Mouse (Mus musculus) MEL (cell line): ENCODE data around the gene H2al1a. TPM values are rescaled to one million over a fixed set of nuclear protein-coding genes. Genes with fewer than 3 reads are reported as not detected.
"Not testable (repeated sequence)": the region's sequence is repeated elsewhere in the genome, so short reads cannot be mapped to it uniquely, and the experiment has no call there.

Experiments used
- DNase-seq: peaks from one replicate; pipeline ENCODE4 v3.0.0; 2011; ENCODE audit warnings: low read depth, low spot score
- H3K27ac ChIP-seq: 2 replicates; pipeline ENCODE4 v1.5.1; 2012; ENCODE audit warnings: low read depth, mild to moderate bottlenecking, control low read depth, low read length, moderate library complexity; ENCODE audit not compliant: control insufficient read depth
- H3K27me3 ChIP-seq, 2 experiments: fragments of 150-350 bp in 1 of 2; sonication (generic) in 1 of 2; 2 replicates each; pipeline ENCODE4 v1.6.1; 2012; ENCODE audit warnings: low read length in 2 of 2, mild to moderate bottlenecking in 2 of 2, improper control_type of control experiment in 1 of 2, moderate library complexity in 1 of 2; ENCODE audit not compliant: insufficient read depth in 2 of 2, control insufficient read depth in 1 of 2
- H3K36me3 ChIP-seq, 2 experiments: 2 replicates each; pipeline ENCODE4 v1.6.1; 2012 to 2014; ENCODE audit warnings: low read length in 2 of 2, improper control_type of control experiment in 1 of 2, inconsistent platforms in 1 of 2, mild to moderate bottlenecking in 1 of 2; ENCODE audit not compliant: insufficient read depth in 2 of 2, control insufficient read depth in 1 of 2
- H3K4me1 ChIP-seq, 2 experiments: fragments of 150-350 bp in 1 of 2; sonication (generic) in 1 of 2; 2 replicates each; pipeline ENCODE4 v1.6.1; 2012; ENCODE audit warnings: low read length in 2 of 2, improper control_type of control experiment in 1 of 2, mild to moderate bottlenecking in 1 of 2; ENCODE audit not compliant: insufficient read depth in 2 of 2, control insufficient read depth in 1 of 2
- H3K4me3 ChIP-seq, 2 experiments: fragments of 150-350 bp in 1 of 2; sonication (generic) in 1 of 2; 2 replicates each; pipeline ENCODE4 v1.5.1; 2012; ENCODE audit warnings: low read depth in 2 of 2, low read length in 2 of 2, mild to moderate bottlenecking in 2 of 2, moderate library complexity in 2 of 2, control low read depth in 1 of 2, improper control_type of control experiment in 1 of 2; ENCODE audit not compliant: control insufficient read depth in 1 of 2, insufficient read depth in 1 of 2
- H3K79me2 ChIP-seq: 2 replicates; pipeline ENCODE4 v1.6.1; 2012; ENCODE audit warnings: mild to moderate bottlenecking, low read length, moderate library complexity; ENCODE audit not compliant: control insufficient read depth, poor library complexity, insufficient read depth
- H3K9ac ChIP-seq: 2 replicates; pipeline ENCODE4 v1.6.1; 2012; ENCODE audit warnings: low read depth, mild to moderate bottlenecking, control low read depth, low read length, moderate library complexity; ENCODE audit not compliant: control insufficient read depth, poor library complexity, severe bottlenecking
- H3K9me3 ChIP-seq: fragments of 150-350 bp; sonication (generic); replicated peaks from 2 replicates; pipeline ENCODE4 v1.6.1; 2012; ENCODE audit warnings: mild to moderate bottlenecking, low read length, improper control_type of control experiment, moderate library complexity; ENCODE audit not compliant: insufficient read depth
- BHLHE40 ChIP-seq: IDR thresholded peaks from 2 replicates; pipeline ENCODE4 v1.6.1; 2012; ENCODE audit warnings: low read depth, mild to moderate bottlenecking, inconsistent platforms, low read length, improper control_type of control experiment, borderline replicate concordance
- CHD2 ChIP-seq: IDR thresholded peaks from 2 replicates; pipeline ENCODE4 v1.6.1; 2011; ENCODE audit warnings: low read length, improper control_type of control experiment
- CTCF ChIP-seq, 3 experiments: IDR thresholded peaks in 2 of 3; conservative IDR thresholded peaks in 1 of 3; 2 replicates each; pipeline ENCODE4 v1.5.1; 2011 to 2012; ENCODE audit warnings: low read length in 3 of 3, low read depth in 2 of 3, mild to moderate bottlenecking in 2 of 3, improper control_type of control experiment in 1 of 3, inconsistent platforms in 1 of 3, mixed read lengths in 1 of 3, moderate library complexity in 1 of 3; ENCODE audit not compliant: control insufficient read depth in 1 of 3, insufficient read depth in 1 of 3, poor library complexity in 1 of 3, severe bottlenecking in 1 of 3
- ELF1 ChIP-seq: IDR thresholded peaks from 2 replicates; pipeline ENCODE4 v1.6.1; 2014; ENCODE audit warnings: low read depth, mild to moderate bottlenecking, inconsistent platforms, low read length, improper control_type of control experiment, moderate library complexity
- ETS1 ChIP-seq: IDR thresholded peaks from 2 replicates; pipeline ENCODE4 v1.6.1; 2012; ENCODE audit warnings: low read depth, mild to moderate bottlenecking, inconsistent platforms, low read length, improper control_type of control experiment, moderate library complexity
- GATA1 ChIP-seq: IDR thresholded peaks from 2 replicates; pipeline ENCODE4 v1.6.1; 2011; ENCODE audit warnings: low read depth, low read length, improper control_type of control experiment
- HCFC1 ChIP-seq: IDR thresholded peaks from 2 replicates; pipeline ENCODE4 v1.6.1; 2012; ENCODE audit warnings: low read depth, mild to moderate bottlenecking, inconsistent platforms, low read length, improper control_type of control experiment, moderate library complexity
- KAT2A ChIP-seq: conservative IDR thresholded peaks from 2 replicates; pipeline ENCODE4 v1.6.1; 2012; ENCODE audit warnings: low read depth, low read length, improper control_type of control experiment, inconsistent platforms
- MAZ ChIP-seq: IDR thresholded peaks from 2 replicates; pipeline ENCODE4 v1.6.1; 2012; ENCODE audit warnings: low read depth, mild to moderate bottlenecking, inconsistent platforms, low read length, improper control_type of control experiment
- MEF2A ChIP-seq: IDR thresholded peaks from 2 replicates; pipeline ENCODE4 v1.6.1; 2014; ENCODE audit warnings: low read depth, mild to moderate bottlenecking, inconsistent platforms, low read length, improper control_type of control experiment; ENCODE audit not compliant: poor library complexity, insufficient replicate concordance, severe bottlenecking; ENCODE audit errors: extremely low read depth
- NELFE ChIP-seq: IDR thresholded peaks from 2 replicates; pipeline ENCODE4 v1.6.1; 2011; ENCODE audit warnings: low read depth, low read length, improper control_type of control experiment
- NRF1 ChIP-seq: IDR thresholded peaks from 2 replicates; pipeline ENCODE4 v1.6.1; 2014; ENCODE audit warnings: low read depth, mild to moderate bottlenecking, inconsistent platforms, low read length, improper control_type of control experiment, moderate library complexity; ENCODE audit not compliant: poor library complexity, insufficient read depth, severe bottlenecking
- POLR2A ChIP-seq, 2 experiments: IDR thresholded peaks; 2 replicates each; pipeline ENCODE4 v1.6.1; 2011 to 2012; ENCODE audit warnings: low read length in 2 of 2, mild to moderate bottlenecking in 2 of 2, control low read depth in 1 of 2, improper control_type of control experiment in 1 of 2, low read depth in 1 of 2, moderate library complexity in 1 of 2; ENCODE audit not compliant: control insufficient read depth in 1 of 2, insufficient read depth in 1 of 2, poor library complexity in 1 of 2
- RAD21 ChIP-seq: IDR thresholded peaks from 2 replicates; pipeline ENCODE4 v1.6.1; 2011; ENCODE audit warnings: mild to moderate bottlenecking, low read depth, low read length, improper control_type of control experiment
- RCOR1 ChIP-seq: IDR thresholded peaks from 2 replicates; pipeline ENCODE4 v1.6.1; 2012; ENCODE audit warnings: low read depth, mild to moderate bottlenecking, inconsistent platforms, low read length, improper control_type of control experiment
- SIN3A ChIP-seq: IDR thresholded peaks from 2 replicates; pipeline ENCODE4 v1.6.1; 2012; ENCODE audit warnings: low read length, improper control_type of control experiment, inconsistent platforms
- SMC3 ChIP-seq: IDR thresholded peaks from 2 replicates; pipeline ENCODE4 v1.6.1; 2011; ENCODE audit warnings: low read depth, low read length, improper control_type of control experiment
- TAL1 ChIP-seq: IDR thresholded peaks from 2 replicates; pipeline ENCODE4 v1.6.1; 2012; ENCODE audit warnings: mild to moderate bottlenecking, inconsistent platforms, low read length, moderate library complexity, mixed read lengths
- TBP ChIP-seq: IDR thresholded peaks from 2 replicates; pipeline ENCODE4 v1.8.0; 2011; ENCODE audit warnings: low read depth, low read length, improper control_type of control experiment
- TCF12 ChIP-seq: IDR thresholded peaks from 2 replicates; pipeline ENCODE4 v1.6.1; 2014; ENCODE audit warnings: low read depth, mild to moderate bottlenecking, inconsistent platforms, low read length, improper control_type of control experiment, moderate library complexity
- USF2 ChIP-seq, 2 experiments: IDR thresholded peaks; 2 replicates each; pipeline ENCODE4 v1.6.1; 2011 to 2012; ENCODE audit warnings: improper control_type of control experiment in 2 of 2, low read length in 2 of 2, borderline replicate concordance in 1 of 2, inconsistent platforms in 1 of 2, low read depth in 1 of 2, mild to moderate bottlenecking in 1 of 2; ENCODE audit not compliant: insufficient read depth in 1 of 2
- ZMIZ1 ChIP-seq: IDR thresholded peaks from 2 replicates; pipeline ENCODE4 v1.6.1; 2012; ENCODE audit warnings: low read depth, mild to moderate bottlenecking, inconsistent platforms, low read length, improper control_type of control experiment, moderate library complexity
- polyA plus RNA-seq, 2 experiments: library from polyadenylated mRNA; stranded (reverse) in 1 of 2; unstranded in 1 of 2; fragments of >175 nt in 1 of 2; fragments of >200 nt in 1 of 2; gene quantifications; 2 replicates each; pipeline versions ENCODE4 v1.2.1 to v1.2.4; 2012; ENCODE audit warnings: low replicate concordance in 2 of 2, low read depth in 1 of 2; ENCODE audit not compliant: insufficient read length in 2 of 2, insufficient read depth in 1 of 2, missing spikeins in 1 of 2
- total RNA-seq: library from RNA; depleted of rRNA; stranded (reverse); fragments of 300-350 nt; gene quantifications from 2 replicates; pipeline ENCODE4 v1.2.3, GENCODE M21; 2012

Gene H2al1a
- total and polyA plus RNA-seq, 3 experiments = not detected

- H3K79me2 ChIP-seq = no peaks in the 10 kb centered on the region
- no peak for TF ChIP-seq POLR2A (IDR thresholded peaks at IDR 0.05; ENCODE audit: control insufficient read depth in 1 of 2, insufficient read depth in 1 of 2, low read depth in 1 of 2, low read length in 2 of 2, poor library complexity in 1 of 2)
- no peak for TF ChIP-seq KAT2A
- no peak for TF ChIP-seq CTCF (IDR thresholded peaks at IDR 0.05 in 2 of 3, conservative IDR thresholded peaks at IDR 0.05 in 1 of 3; ENCODE audit: control insufficient read depth in 1 of 3, insufficient read depth in 1 of 3, low read depth in 2 of 3, low read length in 3 of 3, poor library complexity in 1 of 3, severe bottlenecking in 1 of 3)
- TF ChIP-seq MEF2A = no peak
- no peak for TF ChIP-seq ZMIZ1
- TF ChIP-seq USF2 (IDR thresholded peaks at IDR 0.05; ENCODE audit: borderline replicate concordance in 1 of 2, insufficient read depth in 1 of 2, low read depth in 1 of 2, low read length in 2 of 2) = no peak
- no peak for TF ChIP-seq RAD21
- no peak for TF ChIP-seq TAL1
- TF ChIP-seq ELF1 = no peak
- no peak for TF ChIP-seq NRF1
- no peak for TF ChIP-seq BHLHE40
- TF ChIP-seq MAZ = no peak
- no peak for TF ChIP-seq CHD2
- no peak for TF ChIP-seq TBP
- no peak for TF ChIP-seq SIN3A
- no peak for TF ChIP-seq HCFC1
- no peak for TF ChIP-seq GATA1
- TF ChIP-seq SMC3 = no peak
- H3K9me3 ChIP-seq = no peaks in the 10 kb centered on the region
- no peaks in the 10 kb centered on the region for H3K36me3 ChIP-seq
- DNase-seq = no peak
- no peak overlapping the region for H3K9ac ChIP-seq
- H3K27me3 ChIP-seq = no peaks in the 10 kb centered on the region
- no peak overlapping the region for H3K27ac ChIP-seq
- H3K4me1 ChIP-seq = no peaks in the 10 kb centered on the region
- no peak overlapping the region for H3K4me3 ChIP-seq
These were observed 10.7 kb upstream of the H2al1a start for GRCm38 (mm10) chrX:11288306-11288882.

- TF ChIP-seq USF2 (IDR thresholded peaks at IDR 0.05; ENCODE audit: borderline replicate concordance in 1 of 2, insufficient read depth in 1 of 2, low read depth in 1 of 2, low read length in 2 of 2) (no peak), RCOR1 (no peak), RAD21 (no peak), TAL1 (no peak), TCF12 (no peak), ETS1 (no peak), NELFE (no peak), KAT2A (no peak), ELF1 (no peak), BHLHE40 (no peak)
- TF ChIP-seq, all 39 proteins: peak for 0
- H3K4me3 ChIP-seq = no peak overlapping the region
- no peaks in the 10 kb centered on the region for H3K9me3 ChIP-seq
- no peaks in the 10 kb centered on the region for H3K4me1 ChIP-seq
- no peak overlapping the region for H3K9ac ChIP-seq
- H3K36me3 ChIP-seq = no peaks in the 10 kb centered on the region
- no peak overlapping the region for H3K27ac ChIP-seq
- no peak for DNase-seq
- no peaks in the 10 kb centered on the region for H3K27me3 ChIP-seq
- H3K79me2 ChIP-seq = no peaks in the 10 kb centered on the region
These were observed 9.8 kb upstream of the H2al1a start for GRCm38 (mm10) chrX:11289244-11289643.

GRCm38 (mm10) chrX:11302132-11302531 lies 3.1 kb downstream of the H2al1a start, which contains the start of gene H2al1b:
Gene H2al1b (plus strand): TSS chrX:11302432.
- H3K27me3 ChIP-seq, H3K9me3 ChIP-seq, H3K9ac ChIP-seq, H3K79me2 ChIP-seq, H3K4me3 ChIP-seq, DNase-seq, H3K36me3 ChIP-seq, H3K4me1 ChIP-seq, H3K27ac ChIP-seq: not testable (repeated sequence)
